Mouse (Mus musculus) MEL-GATA-1-ER (cell line): ENCODE measurements around the gene Lrrc32.

Experiments used
- DNase-seq: peaks from one replicate; pipeline ENCODE4 v3.0.0-alpha.2; 2012; ENCODE audit warnings: low read depth; ENCODE audit errors: extremely low read depth

Gene Lrrc32

DNA sequence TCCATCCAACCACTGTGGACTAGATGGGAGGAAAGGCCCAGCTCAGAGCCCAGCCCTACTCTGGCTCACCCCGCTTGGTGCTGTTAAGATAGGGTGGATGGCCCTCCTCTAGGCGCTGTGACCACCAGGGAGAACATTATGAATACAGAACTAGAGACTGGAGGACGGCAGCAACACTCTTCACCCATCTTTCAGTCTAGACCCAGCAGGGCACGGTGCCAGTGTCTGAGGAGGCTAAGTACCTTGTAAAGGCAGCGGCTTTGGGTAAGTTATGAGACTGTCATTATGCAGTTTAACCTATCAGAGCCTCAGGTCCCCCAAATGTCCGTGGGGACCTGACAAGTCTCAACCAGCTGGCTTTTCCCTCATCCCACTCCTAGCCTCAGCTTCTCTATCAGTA lies at the start of gene Lrrc32:
Lrrc32 (plus strand) TSS at position 153 of the 400 bp plus-strand sequence.
- no peak for DNase-seq

DNA sequence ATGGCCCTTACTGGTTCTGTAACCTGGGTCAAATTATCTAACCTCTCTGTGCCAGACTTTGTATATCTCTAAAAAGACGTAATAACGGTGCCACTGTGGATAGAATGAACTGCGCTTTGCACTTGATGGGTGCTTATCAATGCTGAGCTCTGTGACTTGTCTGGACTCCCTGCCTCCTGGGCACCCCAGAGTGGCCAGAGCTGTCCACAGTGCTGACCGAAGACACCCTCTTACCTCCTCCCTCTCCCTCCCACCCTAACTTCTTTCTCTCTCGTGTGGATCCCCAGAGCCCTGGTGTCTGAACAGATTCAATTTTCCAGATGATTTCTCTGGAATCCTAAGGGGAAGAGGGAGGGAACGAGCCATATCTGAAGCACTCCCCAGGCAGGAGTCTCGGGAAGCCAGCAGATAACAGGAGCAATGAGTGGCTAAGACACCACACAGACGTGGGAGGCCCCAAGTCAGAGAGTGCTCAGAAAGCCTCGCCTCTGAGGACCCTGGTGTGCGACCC lies 49.1 kb upstream of the Lrrc32 start, which contains the start of gene Gucy2d:
Gucy2d (plus strand) TSS at position 461 of the 511 bp plus-strand sequence.
- no peak for DNase-seq

DNA sequence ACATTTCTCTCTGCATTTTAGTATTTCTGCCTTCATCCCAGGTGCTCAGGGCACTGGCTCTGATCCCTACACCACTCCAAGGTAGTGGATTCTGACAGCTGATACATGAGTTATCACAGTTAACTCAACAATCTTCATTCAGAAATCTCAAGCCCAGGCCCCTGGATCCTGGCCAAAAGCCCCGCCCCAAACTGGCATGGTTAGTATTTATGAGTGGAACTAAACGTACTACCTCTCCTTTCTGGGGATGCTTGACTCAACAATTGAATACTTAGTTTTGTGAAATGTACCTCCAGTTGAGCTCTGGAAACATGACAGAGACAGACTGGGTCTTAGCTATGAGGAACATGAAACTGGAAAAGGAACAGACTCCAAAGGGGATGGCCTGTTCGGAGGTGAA lies 42.2 kb upstream of the Lrrc32 start:
- no peak for DNase-seq

DNA sequence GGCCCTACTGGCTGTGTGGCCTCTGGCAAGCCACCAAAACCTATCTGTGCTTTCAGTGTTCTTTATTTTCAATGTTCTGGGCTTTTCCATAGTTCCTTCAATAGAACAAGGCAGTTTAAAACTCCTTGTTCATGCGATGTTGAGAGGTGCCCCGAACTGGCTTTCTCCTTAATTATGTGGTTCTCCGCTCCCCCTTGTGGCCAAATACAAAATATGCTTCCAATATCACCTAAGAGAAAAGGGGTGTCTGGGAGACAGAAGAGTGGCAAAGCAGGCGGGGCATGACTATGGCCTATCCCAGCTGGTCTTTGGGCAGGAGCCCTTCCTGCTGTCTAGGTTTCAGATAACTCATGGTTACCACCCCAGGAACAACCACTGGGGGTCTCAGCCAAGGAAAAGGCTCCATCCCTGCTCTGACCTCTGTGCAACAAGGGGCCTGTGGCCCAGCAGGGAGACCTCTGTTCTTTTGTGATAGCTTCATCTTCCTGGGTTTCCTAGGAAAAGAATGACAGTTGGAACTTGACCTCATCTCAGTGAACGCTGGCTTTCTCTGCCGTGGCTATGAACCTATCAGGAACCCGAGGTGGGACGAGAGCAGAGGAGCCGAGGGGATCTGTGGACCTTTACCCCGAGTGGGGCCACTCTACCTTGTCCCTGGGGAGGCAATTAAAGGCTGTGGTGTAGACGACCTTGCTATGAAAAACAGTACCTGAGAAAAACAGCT lies 41.3 kb upstream of the Lrrc32 start:
- peak; percentile 39 for DNase-seq

DNA sequence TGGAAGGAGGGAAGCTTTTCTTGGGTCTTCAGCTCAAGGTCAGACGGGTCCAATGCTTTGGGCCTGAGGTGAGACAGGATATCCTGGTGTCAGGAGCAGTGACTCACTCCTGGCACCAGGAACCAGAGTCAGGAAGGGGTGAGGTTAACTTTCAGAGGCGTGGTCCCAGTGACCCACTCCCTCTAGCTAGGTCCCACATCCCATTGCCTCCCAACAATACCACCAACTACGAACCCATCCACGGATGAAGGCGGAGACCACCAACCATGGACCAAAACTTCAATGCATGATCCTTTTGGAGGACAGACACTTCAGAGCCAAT lies 40.8 kb upstream of the Lrrc32 start:
- no peak for DNase-seq

DNA sequence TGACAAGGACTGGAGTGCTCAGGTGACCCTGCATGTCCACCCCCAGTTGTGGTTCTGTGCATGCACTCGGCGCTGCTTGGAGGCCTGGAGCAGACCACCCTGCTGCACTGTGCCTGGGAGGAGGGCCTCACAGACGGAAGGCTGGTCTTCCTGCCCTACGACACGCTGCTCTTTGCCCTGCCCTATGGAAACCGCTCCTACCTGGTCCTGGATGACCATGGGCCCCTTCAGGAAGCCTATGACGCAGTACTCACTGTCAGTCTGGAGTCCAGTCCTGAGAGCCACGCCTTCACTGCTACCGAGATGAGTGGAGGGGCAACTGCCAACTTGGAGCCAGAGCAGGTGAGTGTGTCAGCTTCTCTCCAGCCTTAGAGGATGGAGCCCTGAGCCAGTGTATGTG lies 39.4 kb upstream of the Lrrc32 start:
- no peak for DNase-seq

DNA sequence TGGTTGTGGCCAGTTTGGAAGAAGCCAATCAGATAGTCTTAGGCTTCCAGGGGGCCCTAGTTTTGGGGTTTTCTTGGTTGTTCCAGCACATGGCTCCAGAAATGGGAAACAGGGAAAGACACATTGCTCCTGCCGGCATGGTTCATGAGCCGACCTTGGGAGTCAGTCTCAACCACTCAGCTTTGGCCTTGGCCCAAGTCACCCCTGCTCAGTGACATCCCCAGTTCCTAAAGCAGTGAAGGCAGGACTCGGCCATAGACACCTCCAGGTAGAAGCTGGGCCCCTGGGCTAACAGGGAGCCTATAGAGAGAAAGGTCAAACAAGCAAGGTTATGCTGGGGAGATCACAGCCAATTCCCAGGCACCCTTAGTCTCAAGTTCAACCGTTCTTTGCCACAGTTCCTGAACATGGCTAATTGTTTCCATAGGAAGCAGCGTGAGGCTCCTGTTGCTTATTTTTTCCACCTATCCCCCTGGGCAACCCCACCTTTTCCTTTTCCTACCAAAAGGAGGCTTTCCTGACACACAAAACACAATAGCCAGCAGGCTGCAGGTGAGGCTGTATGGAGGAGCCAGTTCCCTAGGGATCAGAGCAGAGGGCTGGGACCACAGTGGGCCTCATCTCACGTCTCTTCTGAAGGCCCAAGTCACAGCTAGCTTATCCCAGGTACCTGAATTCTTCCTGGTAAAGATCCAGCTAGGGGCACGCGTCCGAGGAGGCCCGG lies 34.5 kb upstream of the Lrrc32 start:
- no peak for DNase-seq

DNA sequence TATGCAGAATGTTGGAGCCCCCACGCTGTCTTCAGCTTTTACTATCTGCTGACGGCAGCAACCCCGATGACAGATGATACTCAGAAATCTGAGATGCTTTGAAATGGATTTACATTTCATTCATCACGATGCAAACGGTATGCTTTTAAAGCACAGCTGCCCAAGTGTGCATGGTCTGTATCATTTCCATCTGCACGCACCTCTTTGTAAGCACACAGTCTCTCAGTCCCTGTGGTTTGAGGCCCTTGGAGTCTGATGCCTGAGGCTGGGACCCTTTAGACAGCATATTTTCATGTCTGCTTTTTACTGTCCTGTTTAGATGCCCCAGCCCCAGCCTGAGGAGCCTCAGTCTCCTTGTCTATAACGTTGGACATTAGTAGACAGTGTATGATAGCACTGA lies 28.8 kb upstream of the Lrrc32 start:
- no peak for DNase-seq

DNA sequence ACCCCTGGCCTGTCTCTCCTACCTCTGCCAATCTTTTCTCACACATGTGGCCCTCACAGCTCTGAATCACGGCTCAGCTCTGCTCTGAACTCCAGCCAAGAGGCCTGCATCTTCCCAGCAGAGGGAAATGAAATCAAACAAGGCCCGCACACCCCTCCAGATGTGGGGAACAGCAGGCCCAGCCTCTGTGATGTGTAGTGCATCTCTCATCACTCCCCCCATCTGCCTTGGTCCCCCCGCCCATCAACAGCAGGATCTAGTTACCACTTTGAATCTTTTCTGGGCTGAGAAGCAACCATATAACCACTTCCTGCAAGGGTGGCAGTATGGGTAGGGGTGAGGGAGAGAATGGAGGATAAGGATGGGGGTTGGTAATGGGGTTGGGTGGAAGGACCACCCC lies 20.0 kb upstream of the Lrrc32 start:
- no peak for DNase-seq

DNA sequence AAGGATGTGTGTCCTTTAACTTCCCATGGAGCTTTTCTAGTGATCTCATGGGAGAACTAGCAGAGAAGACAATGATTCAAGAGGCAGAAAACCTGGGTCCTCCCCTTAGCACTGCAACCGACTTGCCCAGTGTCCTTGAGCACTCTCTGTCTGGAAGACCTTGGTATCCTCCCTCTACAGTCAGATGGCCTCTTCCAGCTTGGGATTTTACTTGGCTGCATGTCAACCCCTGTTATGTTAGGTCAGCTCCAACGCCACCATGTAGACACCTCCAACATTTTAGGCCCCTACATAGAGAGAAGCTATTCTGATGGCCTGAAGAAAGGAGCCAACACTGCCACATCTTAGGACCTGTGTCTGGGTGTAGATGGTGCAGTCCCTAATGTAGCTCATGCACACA lies 16.6 kb upstream of the Lrrc32 start:
- no peak for DNase-seq

DNA sequence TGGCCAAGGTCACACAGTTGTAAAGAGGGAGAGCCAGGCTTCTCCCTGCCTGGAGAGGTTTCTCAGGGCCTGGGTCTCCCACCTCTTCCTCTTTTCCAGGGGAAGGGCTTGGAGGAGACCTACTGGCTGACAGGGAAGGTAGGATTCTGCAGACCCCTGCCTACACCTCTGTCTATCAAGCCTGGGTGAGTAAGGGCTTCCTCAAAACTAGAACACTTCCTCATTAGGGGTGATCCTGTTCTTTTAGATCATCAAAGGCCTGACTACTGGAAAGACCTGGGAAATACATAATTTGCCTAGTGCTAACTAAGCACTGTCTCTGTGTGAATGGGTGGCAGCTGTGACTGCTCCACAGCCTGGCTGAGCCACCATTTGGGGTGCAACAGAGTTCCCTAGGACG lies 14.5 kb upstream of the Lrrc32 start:
- DNase-seq: peak; percentile 31

DNA sequence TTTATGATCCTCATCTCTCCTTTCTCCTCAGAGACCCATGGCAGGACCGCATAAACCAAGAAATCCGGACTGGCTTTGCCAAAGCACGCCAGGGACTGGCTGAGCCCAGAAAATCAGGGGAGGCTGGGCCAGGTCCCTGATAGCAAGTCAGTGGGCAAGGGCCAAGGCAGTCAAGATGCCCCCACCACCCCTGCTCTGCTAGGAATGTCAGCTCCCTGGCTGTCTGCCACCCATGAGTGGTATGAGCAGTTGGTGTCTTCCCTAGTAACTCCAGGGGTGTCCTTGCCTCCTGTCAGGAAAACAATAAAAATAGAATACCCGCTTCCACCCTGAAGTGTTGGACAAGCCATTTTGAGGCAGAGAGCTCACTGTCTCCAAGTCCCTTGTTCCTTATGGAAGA lies 11.9 kb upstream of the Lrrc32 start:
- DNase-seq: no peak

DNA sequence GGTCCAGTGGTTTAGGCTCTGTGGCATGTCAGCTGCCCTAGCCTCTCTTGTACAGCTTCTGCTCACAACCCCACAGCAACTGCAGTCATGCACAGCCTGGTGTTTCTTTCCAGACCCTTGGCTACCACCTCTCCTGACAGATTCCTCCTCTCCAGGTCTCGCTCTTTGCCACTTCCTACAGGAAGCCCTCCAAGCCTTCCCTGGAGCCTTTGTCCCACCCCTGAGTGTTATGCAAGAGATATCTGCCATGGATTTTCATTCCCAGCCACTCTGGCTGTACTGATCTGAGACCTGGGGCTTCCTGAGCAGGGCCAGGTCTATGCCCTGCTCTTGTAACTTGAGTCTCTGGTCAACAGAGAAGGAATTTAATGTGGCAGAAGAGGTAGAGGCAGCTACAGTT lies 8.6 kb upstream of the Lrrc32 start:
- DNase-seq: no peak

DNA sequence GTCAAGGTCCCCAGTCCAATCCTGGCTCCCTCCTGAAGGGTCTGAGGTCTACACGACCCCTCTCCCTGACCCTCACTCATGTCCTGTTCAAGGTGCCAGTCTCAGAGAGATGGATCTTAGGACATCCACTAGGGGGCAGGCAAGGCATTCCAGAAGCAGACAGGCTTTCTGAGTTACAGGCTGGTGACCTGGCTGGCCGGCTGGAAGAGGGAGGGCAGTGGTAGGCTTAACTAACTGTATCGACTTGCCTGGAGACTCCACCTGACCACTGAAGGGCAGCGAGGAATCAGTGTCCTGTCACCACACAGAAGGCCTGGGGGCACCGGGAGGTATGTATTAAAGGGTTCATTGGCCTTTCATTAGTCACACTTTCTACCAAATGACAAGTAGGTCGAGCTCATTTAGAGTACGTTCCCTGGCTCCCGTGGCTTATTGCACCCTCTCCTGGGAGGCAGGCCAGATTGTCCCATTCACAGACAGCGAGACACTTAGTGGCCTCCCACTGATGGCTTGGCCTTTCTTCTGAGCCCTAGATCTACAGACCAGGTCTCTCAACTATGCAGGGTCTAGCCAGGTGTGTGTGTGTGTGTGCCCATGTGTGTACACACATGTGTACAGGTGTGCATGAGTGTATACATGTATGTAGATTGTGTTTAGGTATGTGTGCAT lies 7.9 kb upstream of the Lrrc32 start:
- peak; percentile 36 for DNase-seq

DNA sequence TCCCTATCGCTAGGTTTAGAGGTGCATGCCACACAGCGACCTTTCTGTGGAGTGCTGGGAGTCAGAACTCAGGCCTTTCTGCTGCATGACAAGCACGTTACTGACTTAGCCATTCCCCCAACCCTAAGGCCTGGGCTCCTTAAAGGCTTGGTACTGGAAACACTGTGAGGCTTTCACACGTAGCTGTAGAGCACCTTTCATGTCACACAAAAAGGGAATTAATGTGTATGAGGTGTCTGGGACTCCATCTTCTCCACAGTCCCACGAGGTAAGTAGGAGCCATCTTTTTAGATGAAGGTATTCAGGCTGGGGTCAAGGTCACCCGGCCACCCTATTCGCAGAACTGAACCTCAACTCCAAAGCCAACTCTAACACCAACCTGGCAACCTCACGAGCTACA lies 7.2 kb upstream of the Lrrc32 start:
- DNase-seq: no peak

DNA sequence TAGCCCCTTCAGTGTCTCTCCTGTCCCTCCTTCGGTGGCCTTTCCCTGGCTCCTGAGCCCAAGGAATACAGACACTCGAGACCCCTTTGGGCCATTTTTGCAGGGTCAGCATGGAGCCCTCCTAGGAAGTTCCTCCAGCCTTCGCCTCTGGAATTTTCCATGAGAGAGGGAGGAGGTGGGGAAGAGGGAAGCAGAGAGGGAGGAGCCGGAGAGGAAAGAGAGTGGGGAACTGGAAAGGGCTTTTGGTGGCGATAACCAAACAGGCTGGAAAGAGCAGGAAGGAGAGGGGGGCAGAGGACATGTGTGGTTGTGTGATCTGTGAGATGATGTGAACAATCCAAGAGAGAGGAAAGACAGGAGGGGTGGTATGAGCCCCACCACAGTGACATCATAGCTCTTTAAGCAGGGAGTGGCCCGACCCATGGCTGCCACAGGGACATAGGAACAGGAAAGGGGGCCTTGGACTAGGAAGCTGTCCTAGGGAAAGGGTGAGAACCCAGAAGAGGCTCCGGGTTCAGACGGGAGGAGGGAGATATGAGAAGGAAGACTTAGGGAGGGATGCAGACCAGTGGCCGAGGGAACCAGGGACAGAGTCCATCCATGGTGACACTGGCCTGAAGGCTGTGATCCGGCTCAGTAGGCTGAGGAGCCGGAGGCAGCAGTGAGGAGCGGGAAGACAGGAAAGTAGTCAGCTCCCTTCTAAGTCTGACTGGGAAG lies 6.4 kb upstream of the Lrrc32 start:
- no peak for DNase-seq

DNA sequence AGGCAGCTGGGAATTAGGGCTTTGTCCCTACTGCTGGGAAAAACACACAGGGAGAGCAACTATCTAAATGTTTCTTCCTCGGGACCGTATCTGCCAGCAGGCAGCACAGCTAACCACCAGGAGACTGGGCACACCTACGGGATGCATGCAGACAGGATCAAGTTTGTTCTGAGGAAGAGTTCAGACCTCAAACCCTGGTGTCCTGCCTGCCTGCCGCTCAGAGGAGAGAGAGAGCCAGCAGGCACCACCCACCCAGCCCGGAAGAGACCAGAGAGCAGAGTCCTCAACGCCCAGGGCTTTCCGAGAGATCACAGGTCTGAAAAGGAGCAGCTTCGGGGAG lies 5.8 kb upstream of the Lrrc32 start:
- DNase-seq: peak; percentile 26

DNA sequence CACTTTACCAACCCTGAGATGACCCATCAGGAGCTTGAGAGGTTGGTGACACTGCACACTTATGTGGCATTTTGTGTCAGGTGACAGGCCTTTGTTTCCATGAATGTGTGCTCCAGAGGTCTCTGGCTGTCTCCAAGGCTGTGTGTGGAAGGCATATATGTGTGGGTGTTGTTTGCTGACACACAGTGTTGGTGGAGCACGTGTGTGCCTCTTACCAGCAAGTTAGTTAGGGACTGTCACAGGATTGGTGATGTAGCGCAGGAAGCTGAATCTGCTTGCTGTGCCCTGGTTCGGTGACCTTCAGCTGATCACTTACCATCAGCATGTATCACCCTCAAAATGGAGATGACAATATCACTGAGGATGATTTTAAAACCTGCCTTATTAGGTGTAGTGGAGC lies 4.2 kb upstream of the Lrrc32 start:
- DNase-seq: no peak

DNA sequence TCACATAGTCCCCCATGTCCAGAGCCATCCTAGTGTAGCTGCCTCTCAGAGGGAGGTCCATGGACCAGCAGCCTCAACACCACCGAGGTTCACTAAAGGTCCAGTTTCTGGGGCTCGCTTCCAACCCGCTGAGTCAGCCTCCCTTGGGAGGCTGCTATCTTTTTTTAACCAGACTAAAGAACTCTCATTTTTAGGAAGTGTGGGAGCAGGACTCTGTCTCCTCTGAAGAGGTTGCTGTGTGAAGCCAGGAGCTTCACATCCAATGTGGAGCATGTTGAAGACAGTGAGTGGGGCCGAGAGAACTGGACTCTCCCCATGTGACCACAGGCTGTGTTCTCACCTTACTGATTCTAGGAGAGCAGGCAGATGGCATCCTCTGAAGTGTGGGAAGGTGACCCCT lies 3.6 kb upstream of the Lrrc32 start:
- no peak for DNase-seq

DNA sequence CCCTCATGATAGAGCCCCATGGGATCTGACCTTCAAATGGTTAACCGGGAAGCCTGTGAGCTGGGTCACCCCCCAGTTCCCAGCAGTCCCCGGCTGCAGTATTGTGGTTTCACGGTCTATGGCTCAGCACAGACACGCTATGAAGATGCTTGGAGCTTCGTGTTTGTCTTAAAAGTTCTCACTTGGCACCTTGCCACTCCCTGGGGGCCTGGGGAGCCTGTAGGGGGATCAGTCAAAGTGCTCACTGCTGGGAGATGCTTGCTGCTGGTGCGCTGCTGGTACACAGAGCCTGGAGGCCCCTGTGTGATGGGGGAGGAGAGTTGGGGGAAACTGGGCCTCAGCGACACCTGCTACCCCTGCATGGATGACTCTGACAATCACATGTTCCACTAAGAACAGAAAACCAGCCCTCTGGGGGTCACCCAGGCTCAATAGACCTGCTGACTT lies 2.6 kb upstream of the Lrrc32 start:
- DNase-seq: no peak

DNA sequence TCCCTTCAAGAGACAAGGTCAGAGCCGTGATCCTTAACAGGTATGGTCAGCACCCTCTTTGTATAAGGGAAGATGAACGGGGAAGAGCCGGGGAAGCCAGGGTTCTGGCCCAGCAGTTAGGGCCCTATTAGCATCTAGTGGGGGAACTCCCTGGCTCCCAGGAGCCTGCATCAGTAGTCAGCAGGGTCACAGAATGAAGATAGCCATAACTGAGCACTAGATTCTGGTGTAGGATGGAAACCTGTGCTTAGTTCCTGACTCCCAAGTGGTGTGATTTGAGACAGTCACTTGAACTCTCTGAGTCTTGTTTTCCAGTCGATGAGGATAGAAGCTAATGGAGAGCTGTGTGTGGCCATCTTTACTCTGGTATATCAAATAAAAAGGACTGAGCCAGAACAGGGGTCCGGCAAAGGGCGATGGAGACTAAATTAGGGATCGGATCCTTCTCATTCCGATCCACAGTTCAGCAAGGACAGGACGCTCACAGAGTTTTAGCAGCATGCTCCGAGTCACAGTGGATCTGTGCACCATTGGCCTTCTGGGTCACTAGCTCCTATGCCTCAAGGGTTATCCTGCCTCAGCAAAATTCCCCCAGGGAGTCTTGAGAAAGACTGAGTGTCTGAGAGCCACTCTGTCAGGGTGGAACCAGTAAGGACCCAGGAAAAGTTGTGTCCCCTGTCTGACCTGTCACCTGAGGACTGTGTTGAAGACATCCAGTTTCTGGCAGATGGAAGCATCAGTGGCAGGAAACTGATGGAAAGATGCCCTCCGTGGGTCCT lies 1.7 kb upstream of the Lrrc32 start:
- no peak for DNase-seq
